Comparison of ENCODE assay signal across 8 mouse cellular contexts in genomic region chr10:100017771-100018070, GRCm38 (mm10). TPM values are rescaled to one million over a fixed set of nuclear protein-coding genes. Genes with fewer than 3 reads are reported as not detected.
DNase-seq lines count a peak whose midpoint lies in the region; ATAC-seq and TF ChIP-seq lines count a peak whose summit lies in the region.

No protein-coding gene starts in this region.

- H3K4me1 ChIP-seq in lung, embryonic 14.5 days (ENCODE audit: insufficient read depth) = peaks cover 19% of the 10 kb centered on the region; the same call in 1 of the 2 replicates
- peaks cover 56% of the 10 kb centered on the region for H3K4me1 ChIP-seq in forebrain, embryonic 15.5 days
- peaks cover 20% of the 10 kb centered on the region; the same call in 1 of the 2 replicates for H3K4me1 ChIP-seq in liver, embryonic 12.5 days
- no peaks in the 10 kb centered on the region for H3K4me1 ChIP-seq in stomach, embryonic 14.5 days (ENCODE audit: control insufficient read depth, insufficient read depth, low read length)

- peak; percentile 42 for DNase-seq in lung, embryonic 14.5 days
- DNase-seq in lung, adult 18-20 months = no peak
- no peak for DNase-seq in right cerebral cortex, adult 18-20 months
- DNase-seq in left cerebral cortex, adult 8-10 months (ENCODE audit: low spot score in 2 of 2) = no peak
- DNase-seq in right cerebral cortex, postnatal 25 days = no peak

- no peak overlapping the region for H3K27ac ChIP-seq in lung, embryonic 14.5 days (ENCODE audit: low read depth)
- peak overlapping the region; percentile 57; the same call in 1 of the 2 replicates for H3K27ac ChIP-seq in forebrain, embryonic 15.5 days (replicated peaks)
- no peak overlapping the region for H3K27ac ChIP-seq in liver, embryonic 12.5 days
- H3K27ac ChIP-seq in stomach, embryonic 14.5 days (ENCODE audit: low read length) = no peak overlapping the region

- WGBS in lung, embryonic 14.5 days = 3% methylated on average over 10 of the region's 10 CpGs
- 4% methylated on average over 10 of the region's 10 CpGs for WGBS in forebrain, embryonic 15.5 days
- 17% methylated on average over 10 of the region's 10 CpGs for WGBS in liver, embryonic 12.5 days (ENCODE audit: insufficient replicate concordance)
- 4% methylated on average over 10 of the region's 10 CpGs for WGBS in stomach, embryonic 14.5 days

- peak overlapping the region; percentile 82 for H3K4me2 ChIP-seq in lung, embryonic 14.5 days
- peak overlapping the region; percentile 98 for H3K4me2 ChIP-seq in forebrain, embryonic 15.5 days (replicated peaks)
- H3K4me2 ChIP-seq in liver, embryonic 12.5 days = peak overlapping the region; percentile 65
- peak overlapping the region; percentile 54 for H3K4me2 ChIP-seq in stomach, embryonic 14.5 days (replicated peaks; ENCODE audit: low read depth, low read length)

- H3K9ac ChIP-seq in lung, embryonic 14.5 days = peak overlapping the region; percentile 32
- H3K9ac ChIP-seq in forebrain, embryonic 15.5 days (replicated peaks) = peak overlapping the region; percentile 34
- no peak overlapping the region for H3K9ac ChIP-seq in liver, embryonic 12.5 days
- no peak overlapping the region; the same call in 1 of the 2 replicates for H3K9ac ChIP-seq in stomach, embryonic 14.5 days (replicated peaks; ENCODE audit: low read depth, low read length)

- TF ChIP-seq CTCF in lung, embryonic 14.5 days (IDR thresholded peaks at IDR 0.05; ENCODE audit: low read depth) = 0 out of 2 replicates have a peak, but pooled peaks have one; percentile 4

- no peak for ATAC-seq in lung, embryonic 14.5 days (ENCODE audit: insufficient read depth)
- ATAC-seq in forebrain, embryonic 15.5 days (replicated peaks) = no peak
- no peak for ATAC-seq in liver, embryonic 12.5 days
- ATAC-seq in stomach, embryonic 14.5 days (ENCODE audit: insufficient number of reproducible peaks, insufficient read depth, low FRiP score, low read depth) = no peak

- H3K27me3 ChIP-seq in lung, embryonic 14.5 days (ENCODE audit: insufficient read depth, low read length) = no peaks in the 10 kb centered on the region
- no peaks in the 10 kb centered on the region for H3K27me3 ChIP-seq in forebrain, embryonic 15.5 days
- peaks cover 35% of the 10 kb centered on the region for H3K27me3 ChIP-seq in liver, embryonic 12.5 days (replicated peaks)
- no peaks in the 10 kb centered on the region for H3K27me3 ChIP-seq in stomach, embryonic 14.5 days (ENCODE audit: control insufficient read depth, insufficient read depth, low read length)

- no peaks in the 10 kb centered on the region for H3K9me3 ChIP-seq in lung, embryonic 14.5 days (ENCODE audit: low read depth, low read length)
- no peaks in the 10 kb centered on the region for H3K9me3 ChIP-seq in forebrain, embryonic 15.5 days
- no peaks in the 10 kb centered on the region for H3K9me3 ChIP-seq in liver, embryonic 12.5 days (replicated peaks)
- H3K9me3 ChIP-seq in stomach, embryonic 14.5 days (ENCODE audit: control insufficient read depth, low read depth, low read length) = no peaks in the 10 kb centered on the region

- peaks cover 8% of the 10 kb centered on the region; the same call in 1 of the 2 replicates for H3K36me3 ChIP-seq in lung, embryonic 14.5 days (ENCODE audit: insufficient read depth)
- no peaks in the 10 kb centered on the region for H3K36me3 ChIP-seq in forebrain, embryonic 15.5 days
- no peaks in the 10 kb centered on the region for H3K36me3 ChIP-seq in liver, embryonic 12.5 days
- peaks cover 4% of the 10 kb centered on the region; the same call in 1 of the 2 replicates for H3K36me3 ChIP-seq in stomach, embryonic 14.5 days (ENCODE audit: control insufficient read depth, insufficient read depth, low read length)

- H3K4me3 ChIP-seq in lung, embryonic 14.5 days (ENCODE audit: low read depth, low read length) = peak overlapping the region; percentile 78
- peak overlapping the region; percentile 85 for H3K4me3 ChIP-seq in forebrain, embryonic 15.5 days
- peak overlapping the region; percentile 59 for H3K4me3 ChIP-seq in liver, embryonic 12.5 days
- H3K4me3 ChIP-seq in stomach, embryonic 14.5 days (ENCODE audit: low read depth, low read length) = peak overlapping the region; percentile 83

RNA-seq across cellular contexts. Expression of gene Kitl, which starts 2.3 kb away (rescaled TPM):
- 57.5 and 60.4 TPM in 2 replicates for polyA plus RNA-seq in lung, embryonic 14.5 days (2014; fragmentation: Nextera tagmentation; extraction: Ambion mirVana)
- polyA plus RNA-seq in forebrain, embryonic 15.5 days (2015; fragmentation: Nextera tagmentation; extraction: Ambion mirVana) = 40.5 and 45.1 TPM in 2 replicates
- polyA plus RNA-seq in liver, embryonic 12.5 days (2016; fragmentation: Nextera tagmentation; extraction: Ambion mirVana) = 15.8 and 19.6 TPM in 2 replicates
- polyA plus RNA-seq in stomach, embryonic 14.5 days (2014; fragmentation: Nextera tagmentation; extraction: Ambion mirVana) = 55.5 and 56.8 TPM in 2 replicates
- 10 to 100 TPM; 33.1 to 52.1 (median 41.7) TPM for total RNA-seq in left cerebral cortex, adult 8-10 months (2022)

Comparison
In these comparisons a context has a peak if more than half of its experiments do, and no peak if none do; other contexts are left out.
1. H3K9ac ChIP-seq: peak in lung, embryonic 14.5 days (single experiment) and forebrain, embryonic 15.5 days (single experiment); none in liver, embryonic 12.5 days (single experiment) and stomach, embryonic 14.5 days (single experiment).
2. Peak in every context shown above with its lines, with median percentiles within 50 percentile points of each other: H3K4me2 ChIP-seq and H3K4me3 ChIP-seq.